8 mouse cellular contexts compared by ENCODE assay signal in genomic region chr7:30422560-30422959, GRCm38 (mm10). TPM values are rescaled to one million over a fixed set of nuclear protein-coding genes. Genes with fewer than 3 reads are reported as not detected.
DNase-seq lines count a peak whose midpoint lies in the region; ATAC-seq and TF ChIP-seq lines count a peak whose summit lies in the region.

No protein-coding gene starts in this region.

- no peak for TF ChIP-seq POLR2A in testis, adult 2 months (IDR thresholded peaks at IDR 0.05; ENCODE audit: control insufficient read depth, low read depth, low read length)

- peak overlapping the region; percentile 72 for H3K9ac ChIP-seq in limb, embryonic 13.5 days
- H3K9ac ChIP-seq in stomach, embryonic 16.5 days (ENCODE audit: low read length), result peak overlapping the region; percentile 75

- ATAC-seq in frontal cortex, adult (ENCODE audit: low TSS enrichment), result peak; percentile 51
- 0 out of 2 replicates have a peak, but pooled peaks have one; percentile 10 for ATAC-seq in limb, embryonic 13.5 days (ENCODE audit: low FRiP score, low read depth)
- ATAC-seq in stomach, embryonic 16.5 days (ENCODE audit: insufficient read depth, low FRiP score), result no peak
- no peak for ATAC-seq in erythroid progenitor cell, adult 5-6 weeks (replicated peaks; ENCODE audit: low FRiP score, poor library complexity, severe bottlenecking)

- H3K4me3 ChIP-seq in testis, adult 2 months (ENCODE audit: control insufficient read depth, low read depth, low read length), result peak overlapping the region; percentile 38
- H3K4me3 ChIP-seq in limb, embryonic 13.5 days, result peak overlapping the region; percentile 63
- peak overlapping the region; percentile 68 for H3K4me3 ChIP-seq in stomach, embryonic 16.5 days (replicated peaks; ENCODE audit: low read length)

- H3K4me1 ChIP-seq in testis, adult 2 months (ENCODE audit: control insufficient read depth, insufficient read depth, low read length), result peaks cover 19% of the 10 kb centered on the region
- H3K4me1 ChIP-seq in limb, embryonic 13.5 days, result peaks cover 19% of the 10 kb centered on the region
- no peaks in the 10 kb centered on the region for H3K4me1 ChIP-seq in stomach, embryonic 16.5 days (ENCODE audit: control insufficient read depth, insufficient read depth, low read length)

- DNase-seq in frontal cortex, postnatal 25 days (ENCODE audit: low spot score in 2 of 2), result no peak
- DNase-seq in testis, postnatal 10 days (ENCODE audit: low spot score), result no peak
- no peak for DNase-seq in gastrocnemius, postnatal 4 days (ENCODE audit: low spot score in 2 of 2)

- WGBS in limb, embryonic 13.5 days, result 10% methylated on average over 9 of the region's 9 CpGs
- 5% methylated on average over 9 of the region's 9 CpGs for WGBS in stomach, embryonic 16.5 days

- no peak overlapping the region for H3K27ac ChIP-seq in testis, adult 2 months (ENCODE audit: control insufficient read depth, insufficient read depth, low read depth, low read length)
- no peak overlapping the region; the same call in 1 of the 2 replicates for H3K27ac ChIP-seq in limb, embryonic 13.5 days
- peak overlapping the region; percentile 14 for H3K27ac ChIP-seq in stomach, embryonic 16.5 days (ENCODE audit: low read length)

- no peaks in the 10 kb centered on the region for H3K27me3 ChIP-seq in testis, adult 2 months (ENCODE audit: control insufficient read depth, insufficient read depth, low read length)
- peaks cover 43% of the 10 kb centered on the region for H3K27me3 ChIP-seq in limb, embryonic 13.5 days
- no peaks in the 10 kb centered on the region for H3K27me3 ChIP-seq in stomach, embryonic 16.5 days (ENCODE audit: control insufficient read depth, insufficient read depth, low read length)

- H3K36me3 ChIP-seq in testis, adult 2 months (ENCODE audit: control insufficient read depth, insufficient read depth, low read length), result no peaks in the 10 kb centered on the region
- peaks cover 10% of the 10 kb centered on the region for H3K36me3 ChIP-seq in limb, embryonic 13.5 days
- 0 out of 2 replicates have a peak, but pooled peaks cover 5% of the 10 kb centered on the region for H3K36me3 ChIP-seq in stomach, embryonic 16.5 days (ENCODE audit: control insufficient read depth, insufficient read depth, low read length)

- H3K9me3 ChIP-seq in limb, embryonic 13.5 days, result peaks cover 14% of the 10 kb centered on the region
- no peaks in the 10 kb centered on the region for H3K9me3 ChIP-seq in stomach, embryonic 16.5 days (replicated peaks; ENCODE audit: control insufficient read depth, low read length)

- TF ChIP-seq CTCF in testis, adult 2 months (IDR thresholded peaks at IDR 0.05; ENCODE audit: control insufficient read depth, insufficient read depth, insufficient replicate concordance, low read depth, low read length), result no peak

- peak overlapping the region; percentile 95 for H3K4me2 ChIP-seq in limb, embryonic 13.5 days (replicated peaks)
- H3K4me2 ChIP-seq in stomach, embryonic 16.5 days (ENCODE audit: low read depth, low read length), result peak overlapping the region; percentile 98

RNA-seq across cellular contexts. Expression of gene Nfkbid, which starts 1.0 kb away (rescaled TPM):
- polyA plus RNA-seq in testis, adult 2 months (2012; rRNA removed), result 0.36 and 0.52 TPM in 2 replicates
- 1.3 and 2.0 TPM in 2 replicates for polyA plus RNA-seq in limb, embryonic 13.5 days (2015; fragmentation: Nextera tagmentation; extraction: Ambion mirVana)
- polyA plus RNA-seq in stomach, embryonic 16.5 days (2015; fragmentation: Nextera tagmentation; extraction: Ambion mirVana), result 1.5 and 2.0 TPM in 2 replicates
- total RNA-seq in gastrocnemius, postnatal 4 days (2021), result under 1 TPM; 0.56 to 0.67 TPM
- total RNA-seq in erythroid progenitor cell, adult 5-6 weeks (2015; ENCODE audit: low replicate concordance), result 7.2 and 20.1 TPM in 2 replicates
- total RNA-seq in erythroid progenitor cell, adult 5-6 weeks (2017; ENCODE audit: low replicate concordance), result 2.6 and 4.1 TPM in 2 replicates

RNA-seq across cellular contexts. Expression of gene Hcst, which starts 2.9 kb away (rescaled TPM):
- polyA plus RNA-seq in testis, adult 2 months (2012; rRNA removed), result 0.93 TPM in 1 of 2 replicates, not detected in the other
- polyA plus RNA-seq in limb, embryonic 13.5 days (2015; fragmentation: Nextera tagmentation; extraction: Ambion mirVana), result 0.64 and 0.68 TPM in 2 replicates
- polyA plus RNA-seq in stomach, embryonic 16.5 days (2015; fragmentation: Nextera tagmentation; extraction: Ambion mirVana), result 1.9 and 2.0 TPM in 2 replicates
- total RNA-seq in gastrocnemius, postnatal 4 days (2021), result under 1 TPM in 1 of 2 experiments, not detected in 1; 0.74 TPM
- 3.6 and 18.0 TPM in 2 replicates for total RNA-seq in erythroid progenitor cell, adult 5-6 weeks (2015; ENCODE audit: low replicate concordance)
- 4.1 TPM in 1 of 2 replicates, not detected in the other for total RNA-seq in erythroid progenitor cell, adult 5-6 weeks (2017; ENCODE audit: low replicate concordance)

RNA-seq across cellular contexts. Expression of gene Tyrobp, which starts 9.0 kb away (rescaled TPM):
- 7.0 and 9.1 TPM in 2 replicates for polyA plus RNA-seq in testis, adult 2 months (2012; rRNA removed)
- 29.7 and 32.7 TPM in 2 replicates for polyA plus RNA-seq in limb, embryonic 13.5 days (2015; fragmentation: Nextera tagmentation; extraction: Ambion mirVana)
- 71.0 and 75.8 TPM in 2 replicates for polyA plus RNA-seq in stomach, embryonic 16.5 days (2015; fragmentation: Nextera tagmentation; extraction: Ambion mirVana)
- 10 to 100 TPM; 24.9 to 33.3 TPM for total RNA-seq in gastrocnemius, postnatal 4 days (2021)
- 243 and 282 TPM in 2 replicates for total RNA-seq in erythroid progenitor cell, adult 5-6 weeks (2015; ENCODE audit: low replicate concordance)
- total RNA-seq in erythroid progenitor cell, adult 5-6 weeks (2017; ENCODE audit: low replicate concordance), result 60.1 and 77.1 TPM in 2 replicates

RNA-seq across cellular contexts. Expression of gene Aplp1, which starts 22.8 kb away (rescaled TPM):
- polyA plus RNA-seq in testis, adult 2 months (2012; rRNA removed), result 15.1 and 15.6 TPM in 2 replicates
- 38.4 and 44.2 TPM in 2 replicates for polyA plus RNA-seq in limb, embryonic 13.5 days (2015; fragmentation: Nextera tagmentation; extraction: Ambion mirVana)
- 29.2 and 33.0 TPM in 2 replicates for polyA plus RNA-seq in stomach, embryonic 16.5 days (2015; fragmentation: Nextera tagmentation; extraction: Ambion mirVana)
- total RNA-seq in gastrocnemius, postnatal 4 days (2021), result 1 to 10 TPM; 3.5 to 4.2 TPM
- not detected in 2 replicates for total RNA-seq in erythroid progenitor cell, adult 5-6 weeks (2015; ENCODE audit: low replicate concordance)
- total RNA-seq in erythroid progenitor cell, adult 5-6 weeks (2017; ENCODE audit: low replicate concordance), result not detected in 2 replicates

RNA-seq across cellular contexts. Expression of gene Kirrel2, which starts 34.9 kb away (rescaled TPM):
- polyA plus RNA-seq in testis, adult 2 months (2012; rRNA removed), result 0.31 TPM in 1 of 2 replicates, not detected in the other
- 0.20 and 0.23 TPM in 2 replicates for polyA plus RNA-seq in limb, embryonic 13.5 days (2015; fragmentation: Nextera tagmentation; extraction: Ambion mirVana)
- polyA plus RNA-seq in stomach, embryonic 16.5 days (2015; fragmentation: Nextera tagmentation; extraction: Ambion mirVana), result 1.4 and 1.9 TPM in 2 replicates
- total RNA-seq in gastrocnemius, postnatal 4 days (2021), result under 1 TPM; 0.39 to 0.93 TPM
- total RNA-seq in erythroid progenitor cell, adult 5-6 weeks (2015; ENCODE audit: low replicate concordance), result not detected in 2 replicates
- not detected in 2 replicates for total RNA-seq in erythroid progenitor cell, adult 5-6 weeks (2017; ENCODE audit: low replicate concordance)

Comparison
In these comparisons a context has a peak if more than half of its experiments do, and no peak if none do; other contexts are left out.
1. ATAC-seq: peak in frontal cortex, adult (single experiment) and limb, embryonic 13.5 days (single experiment); none in stomach, embryonic 16.5 days (single experiment) and erythroid progenitor cell, adult 5-6 weeks (single experiment).
2. Peak in every context shown above with its lines, with median percentiles within 50 percentile points of each other: H3K4me3 ChIP-seq.